Mouse (Mus musculus) cerebellum, adult 11 months (tissue): ENCODE results near the gene Nsl1.

ENCODE experiments used
- DNase-seq: peaks from one replicate; pipeline ENCODE4 v3.0.0; 2022

The Nsl1 gene

GRCm38 (mm10) chr1:191096871-191097681, 34.3 kb downstream of the Nsl1 start:
- no peak for DNase-seq

- no peak for DNase-seq
These were observed 35.3 kb downstream of the Nsl1 start, which contains the start of gene Batf3 for GRCm38 (mm10) chr1:191097802-191098747. Gene Batf3, plus strand, starts transcription at chr1:191097847.

DNA sequence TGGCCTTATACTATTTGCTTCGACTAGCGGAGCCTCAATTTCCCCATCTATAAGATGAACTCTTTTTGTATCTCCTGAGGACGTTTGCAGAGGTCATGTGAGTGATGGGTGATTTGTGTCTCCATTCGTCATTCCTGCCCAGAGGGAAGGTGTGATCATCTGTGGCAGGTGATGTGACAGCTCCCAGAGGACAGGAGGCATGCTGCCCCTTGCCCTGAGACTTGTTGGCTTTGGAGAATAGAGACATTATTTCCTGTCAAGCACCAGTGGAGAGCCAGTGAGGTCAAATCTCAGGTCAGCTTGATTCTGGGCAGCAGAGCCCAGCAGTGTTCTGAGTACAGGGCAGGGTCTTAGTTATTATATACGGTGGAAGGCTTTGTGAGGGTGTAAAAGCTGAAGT, 36.3 kb downstream of the Nsl1 start:
- DNase-seq, result no peak

DNA sequence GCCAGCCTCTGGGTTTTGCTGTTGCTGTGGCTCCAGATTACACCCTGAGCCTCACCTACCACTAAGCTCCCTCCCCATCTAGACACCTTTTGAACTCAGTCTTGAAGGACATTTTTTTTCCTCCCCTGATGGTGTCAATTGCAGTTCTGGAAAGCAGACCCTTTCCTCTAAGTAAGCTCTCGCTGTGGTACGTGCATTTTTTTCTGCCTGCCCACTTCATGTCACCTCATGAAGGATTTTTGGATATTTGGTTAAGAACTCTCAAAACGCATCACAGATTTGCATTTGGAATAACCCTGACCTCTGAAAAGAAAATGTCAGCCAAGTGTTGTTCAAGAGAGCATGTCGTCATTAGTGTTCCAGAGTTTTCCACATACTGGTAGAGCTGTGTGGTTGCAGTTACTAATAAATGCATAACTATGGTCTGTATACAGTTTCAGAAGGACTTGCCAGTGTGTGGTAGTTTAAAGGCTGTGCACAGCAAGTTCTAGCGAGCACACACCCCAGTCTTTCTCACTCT, 37.0 kb downstream of the Nsl1 start:
- DNase-seq, result no peak

DNA sequence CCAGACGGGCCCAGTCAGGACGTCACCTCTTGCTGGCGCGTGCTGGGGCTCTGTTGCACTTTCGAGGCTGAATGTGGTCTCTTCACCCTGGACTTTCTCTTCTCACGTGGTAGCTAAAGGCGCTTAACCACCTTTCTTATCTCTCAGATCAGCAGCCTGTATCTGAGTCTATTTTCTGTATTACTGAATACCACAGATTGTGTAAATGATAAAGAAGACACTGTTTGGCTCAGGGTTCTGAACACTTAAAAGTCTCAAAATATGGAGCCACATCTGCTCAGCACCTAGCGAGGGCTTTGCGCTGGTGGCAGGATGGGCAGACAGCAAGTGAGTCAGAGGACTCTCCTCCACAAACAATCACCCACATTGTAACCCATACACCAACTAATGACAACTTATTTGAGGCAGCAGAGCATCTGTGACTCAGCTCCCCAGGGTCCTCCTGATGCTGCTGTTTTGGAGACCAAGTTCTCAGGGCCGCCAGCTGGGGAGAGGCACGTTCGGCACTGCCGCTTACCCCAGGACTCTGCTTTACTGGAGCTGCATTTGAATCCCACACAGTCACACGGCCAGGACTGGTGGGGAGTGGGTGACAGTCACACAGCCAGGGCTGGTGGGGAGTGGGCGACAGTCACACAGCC, 40.0 kb downstream of the Nsl1 start:
- no peak for DNase-seq

- no peak for DNase-seq
These were observed 42.4 kb downstream of the Nsl1 start for GRCm38 (mm10) chr1:191105246-191105645.

- no peak for DNase-seq
These were observed 44.5 kb downstream of the Nsl1 start for GRCm38 (mm10) chr1:191107306-191107705.

GRCm38 (mm10) chr1:191109907-191110306, 47.1 kb downstream of the Nsl1 start:
- no peak for DNase-seq

DNA sequence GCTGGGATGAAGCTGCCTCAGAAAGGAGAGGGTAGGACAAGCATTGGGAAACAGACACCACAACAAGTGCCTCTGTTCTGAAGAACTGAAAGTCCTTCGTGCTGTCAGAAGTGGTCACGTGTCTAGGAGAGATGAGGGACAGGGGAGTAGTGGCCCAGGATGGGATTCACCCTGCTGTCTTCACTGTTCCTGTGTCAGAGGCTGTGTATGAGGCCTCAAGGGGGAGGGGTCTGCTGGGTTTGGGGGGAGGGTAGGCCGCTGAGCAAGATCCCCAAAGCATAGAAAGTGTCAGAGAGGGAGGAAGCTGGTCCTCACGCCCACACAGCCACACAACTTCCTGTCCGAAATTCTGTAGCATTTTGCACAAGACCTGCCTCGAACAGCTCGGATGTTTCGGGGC, 48.3 kb downstream of the Nsl1 start:
- no peak for DNase-seq

- no peak for DNase-seq
These were observed 52.1 kb downstream of the Nsl1 start for GRCm38 (mm10) chr1:191114868-191115267.

DNA sequence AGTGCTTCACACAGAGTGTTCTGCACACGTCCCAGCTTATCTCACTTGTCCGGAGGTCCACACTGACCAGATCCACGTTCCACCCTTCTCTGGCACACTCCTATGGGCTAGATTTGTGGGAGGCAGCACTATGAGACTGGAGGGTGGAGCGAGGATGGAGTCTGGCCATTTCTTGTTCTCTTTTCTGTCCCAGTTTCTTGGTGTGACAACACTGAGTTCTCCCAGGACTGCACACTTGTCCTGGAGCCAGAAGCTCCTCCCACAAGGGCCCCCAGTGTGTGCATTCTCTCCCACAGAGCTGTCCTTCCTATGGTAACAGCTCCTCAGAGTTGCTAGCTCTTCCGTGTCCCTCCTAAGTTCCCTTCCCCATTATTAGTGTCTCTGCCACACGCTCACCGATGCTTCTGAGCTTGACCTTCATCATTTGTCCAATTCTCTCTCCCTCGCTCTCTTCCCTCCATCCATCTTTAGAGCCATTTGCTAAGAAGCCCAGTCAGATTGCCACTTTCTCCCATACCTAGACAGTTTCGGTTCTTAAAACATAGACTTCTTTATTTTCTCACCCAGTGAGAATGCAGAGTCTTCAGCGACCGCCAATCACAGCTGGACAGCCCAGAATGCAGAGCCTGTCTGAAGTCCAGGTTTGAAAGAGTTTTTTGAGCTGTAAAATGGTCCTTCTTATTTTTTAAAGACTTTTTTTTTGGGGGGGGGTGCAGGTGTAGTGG, 52.9 kb downstream of the Nsl1 start:
- DNase-seq, result no peak

DNA sequence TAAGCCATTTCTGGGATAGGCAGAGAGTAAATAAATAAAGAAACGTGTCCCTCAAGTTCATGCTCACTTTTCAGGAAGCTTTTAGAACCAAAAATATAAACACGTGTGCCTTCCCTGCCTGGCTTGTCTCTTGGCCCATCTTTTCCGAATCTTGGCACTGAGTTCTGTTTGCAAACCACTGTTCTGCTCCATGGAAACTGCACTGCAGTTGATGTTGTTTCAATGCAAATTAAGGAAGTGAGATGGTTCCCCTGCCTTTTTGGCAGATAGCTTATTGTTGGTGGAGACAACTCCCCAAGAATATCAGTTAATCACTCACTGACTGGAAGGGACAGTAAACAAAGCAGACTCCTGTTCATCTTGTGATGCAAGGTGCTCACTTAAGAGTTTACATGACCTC, 59.9 kb downstream of the Nsl1 start:
- DNase-seq, result no peak

DNA sequence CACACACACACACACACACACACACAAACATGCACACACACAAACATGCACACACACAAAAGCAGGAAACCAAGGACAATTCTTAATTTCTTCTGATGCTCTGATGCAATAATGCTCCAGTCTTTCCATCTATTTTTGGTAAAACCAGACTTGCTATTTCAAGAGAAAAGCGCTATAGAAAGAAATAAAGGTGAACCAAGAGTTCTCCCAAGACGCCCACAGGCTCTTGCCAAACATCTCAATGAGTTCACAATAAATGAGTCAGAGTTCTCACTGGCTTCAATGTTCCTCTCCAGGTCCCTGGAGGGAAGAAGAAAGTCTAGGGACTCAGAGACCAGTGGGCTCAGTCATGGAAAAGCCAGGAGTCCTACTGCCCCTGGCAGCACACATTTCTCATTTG, 60.9 kb downstream of the Nsl1 start:
- DNase-seq, result no peak

DNA sequence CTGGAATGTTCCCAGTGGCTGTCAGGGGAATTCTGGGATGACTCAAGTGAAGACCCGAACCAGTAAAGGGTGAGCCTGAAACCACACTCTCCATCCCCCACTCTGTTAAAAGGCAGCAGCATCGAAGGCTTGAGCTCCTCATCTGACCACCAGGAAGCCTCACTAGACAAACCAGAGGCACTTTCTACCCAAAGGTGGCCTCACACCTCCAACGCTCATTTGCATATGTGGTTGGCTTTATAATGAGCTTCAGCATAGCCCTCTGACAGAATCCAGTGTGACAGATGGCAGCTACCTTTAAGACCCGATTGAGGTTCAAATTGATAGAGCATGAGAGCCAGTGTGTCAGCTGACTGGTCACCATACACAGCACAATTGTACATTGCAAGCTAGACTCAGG, 61.5 kb downstream of the Nsl1 start:
- no peak for DNase-seq

- peak; percentile 5 for DNase-seq
These were observed 63.2 kb downstream of the Nsl1 start for GRCm38 (mm10) chr1:191125811-191126638.

- no peak for DNase-seq
These were observed 68.9 kb downstream of the Nsl1 start for GRCm38 (mm10) chr1:191131692-191132091.

GRCm38 (mm10) chr1:191132240-191132639, 69.4 kb downstream of the Nsl1 start:
- no peak for DNase-seq

GRCm38 (mm10) chr1:191132934-191133333, 70.1 kb downstream of the Nsl1 start:
- no peak for DNase-seq

DNA sequence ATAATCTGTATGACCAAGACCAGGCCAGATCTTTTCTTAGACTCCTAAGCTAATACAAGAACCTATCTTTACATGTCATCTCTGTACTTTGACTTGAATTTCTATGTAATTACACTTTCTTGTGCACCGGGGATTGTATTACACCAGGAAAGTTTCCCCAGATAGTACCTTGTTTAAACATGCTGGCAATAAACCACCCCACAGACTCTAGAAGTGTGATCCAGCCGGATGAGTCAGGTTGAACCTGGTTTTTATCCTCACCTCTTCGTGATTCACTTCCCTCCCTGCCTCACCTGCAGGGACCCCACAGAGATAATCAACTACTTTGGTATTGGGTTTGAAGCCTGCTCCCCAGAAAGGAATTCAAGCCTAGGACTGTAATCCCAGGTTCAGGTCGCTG, 72.6 kb downstream of the Nsl1 start:
- DNase-seq, result no peak
